Mouse (Mus musculus) NIH3T3 (cell line): ENCODE measurements around the gene Ccdc155.
A peak's percentile ranks its signal among the peaks of the same experiment; 100 is the strongest.

ENCODE experiments used
- DNase-seq: peaks from one replicate; pipeline ENCODE4 v3.0.0-alpha.2; 2012; ENCODE audit warnings: low read depth

Ccdc155 gene

GRCm38 (mm10) chr7:45226421-45226820 lies 21.7 kb upstream of the Ccdc155 start:
- no peak for DNase-seq

- no peak for DNase-seq
Observed at GRCm38 (mm10) chr7:45224826-45225225, 20.1 kb upstream of the Ccdc155 start.

- no peak for DNase-seq
Observed at GRCm38 (mm10) chr7:45221680-45222079, 17.0 kb upstream of the Ccdc155 start.

GRCm38 (mm10) chr7:45216442-45217183 lies 11.9 kb upstream of the Ccdc155 start:
- DNase-seq, result peak; percentile 92

- peak; percentile 86 for DNase-seq
Observed at GRCm38 (mm10) chr7:45215673-45216441, 11.2 kb upstream of the Ccdc155 start, which contains the start of gene Tead2. TSS of gene Tead2 (plus strand) at chr7:45215753.

- no peak for DNase-seq
Observed at GRCm38 (mm10) chr7:45213708-45214107, 9.0 kb upstream of the Ccdc155 start.

GRCm38 (mm10) chr7:45212356-45212755 lies 7.7 kb upstream of the Ccdc155 start:
- DNase-seq, result no peak

GRCm38 (mm10) chr7:45211851-45212251 lies 7.2 kb upstream of the Ccdc155 start, which contains the start of gene Dkkl1:
TSS of gene Dkkl1 (minus strand) at chr7:45212147.
- no peak for DNase-seq

GRCm38 (mm10) chr7:45211070-45211469 lies 6.4 kb upstream of the Ccdc155 start:
- DNase-seq, result no peak

- DNase-seq, result peak; percentile 22
Observed at GRCm38 (mm10) chr7:45208260-45208659, 3.6 kb upstream of the Ccdc155 start.

GRCm38 (mm10) chr7:45202654-45203053 lies 2.0 kb downstream of the Ccdc155 start:
- no peak for DNase-seq

GRCm38 (mm10) chr7:45198961-45199360 lies 5.7 kb downstream of the Ccdc155 start:
- DNase-seq, result no peak

GRCm38 (mm10) chr7:45198435-45198834 lies 6.3 kb downstream of the Ccdc155 start:
- DNase-seq, result peak; percentile 92

- DNase-seq, result peak; percentile 44
Observed at GRCm38 (mm10) chr7:45196994-45197393, 7.7 kb downstream of the Ccdc155 start.

- no peak for DNase-seq
Observed at GRCm38 (mm10) chr7:45196176-45196535, 8.5 kb downstream of the Ccdc155 start.

GRCm38 (mm10) chr7:45195341-45196175 lies 9.1 kb downstream of the Ccdc155 start:
- no peak for DNase-seq

- DNase-seq, result no peak
Observed at GRCm38 (mm10) chr7:45193871-45194785, 10.6 kb downstream of the Ccdc155 start.

GRCm38 (mm10) chr7:45193406-45193805 lies 11.3 kb downstream of the Ccdc155 start:
- no peak for DNase-seq

GRCm38 (mm10) chr7:45192585-45193310 lies 11.9 kb downstream of the Ccdc155 start:
- DNase-seq, result no peak

- DNase-seq, result peak; percentile 66
Observed at GRCm38 (mm10) chr7:45191803-45192363, 12.8 kb downstream of the Ccdc155 start.
